Mouse (Mus musculus) left cerebral cortex, postnatal 25 days (tissue): ENCODE results near the gene Gabrb2. TPM values are rescaled to one million over a fixed set of nuclear protein-coding genes. Genes with fewer than 3 reads are reported as not detected.

Experiments
- DNase-seq, 2 experiments: peaks; one replicate each; pipeline ENCODE4 v3.0.0; 2022; ENCODE audit warnings: low spot score in 2 of 2, mixed read lengths in 1 of 2
- intact Hi-C: fragments of 180-260 bp; cut with DNase I; formaldehyde crosslinking; loops from one replicate; pipeline ENCODE4 v1.15.1; 2025
- total RNA-seq, 2 experiments: library from RNA; stranded (reverse); gene quantifications; 2 replicates each; pipeline ENCODE4 v1.2.3; 2021

The Gabrb2 gene
- total RNA-seq, 2 experiments from 2014 or later: 188 to 196 TPM

GRCm38 (mm10) chr11:42668657-42669056 lies 249.1 kb downstream of the Gabrb2 start:
- intact Hi-C loops: no loop called here
- DNase-seq: no peak

Other genes starting within 250 kb of the Gabrb2 start
- gene Gabra1, start 236.8 kb upstream of the Gabrb2 start, total RNA-seq: 100 to 1,000 TPM; 598 to 617 TPM
- not detected for gene Gabra6, start 98.7 kb upstream of the Gabrb2 start, total RNA-seq